Mouse (Mus musculus): ENCODE results near the gene Fam193b.

Fam193b gene

GRCm38 (mm10) chr13:55527834-55528772 is 42.8 kb downstream of the Fam193b start:
- in situ Hi-C loops (cut with MboI, MseI): no loop called here

- in situ Hi-C loops (cut with MboI, MseI): no loop called here
These were observed 43.7 kb downstream of the Fam193b start for GRCm38 (mm10) chr13:55527212-55527611.

- in situ Hi-C loops (cut with MboI, MseI): no loop called here
These were observed 45.0 kb downstream of the Fam193b start for GRCm38 (mm10) chr13:55525733-55526553.

- in situ Hi-C loops (cut with MboI, MseI): no loop called here
These were observed 46.8 kb downstream of the Fam193b start for GRCm38 (mm10) chr13:55523951-55524600.

- in situ Hi-C loops (cut with MboI, MseI): no loop called here
These were observed 47.6 kb downstream of the Fam193b start for GRCm38 (mm10) chr13:55523278-55523677.

GRCm38 (mm10) chr13:55522730-55523129 is 48.2 kb downstream of the Fam193b start:
- in situ Hi-C loops (cut with MboI, MseI): no loop called here

- in situ Hi-C loops (cut with MboI, MseI): no loop called here
These were observed 51.3 kb downstream of the Fam193b start for GRCm38 (mm10) chr13:55519606-55520005.

GRCm38 (mm10) chr13:55516955-55517354 is 54.0 kb downstream of the Fam193b start:
- in situ Hi-C loops (cut with MboI, MseI): no loop called here

- in situ Hi-C loops (cut with MboI, MseI): loop anchor here (5.0 kb wide), 2 partner anchors 37 to 107 kb away; no protein-coding TSS in a partner anchor
These were observed 57.1 kb downstream of the Fam193b start for GRCm38 (mm10) chr13:55513828-55514227.

GRCm38 (mm10) chr13:55513111-55513748 is 57.7 kb downstream of the Fam193b start, which contains the start of gene Pdlim7:
Pdlim7 (minus strand) TSS chr13:55513676.
- in situ Hi-C loops (cut with MboI, MseI): loop anchor here (5.0 kb wide), 2 partner anchors 36 to 106 kb away; no protein-coding TSS in a partner anchor

GRCm38 (mm10) chr13:55512379-55513031 is 58.4 kb downstream of the Fam193b start:
- in situ Hi-C loops (cut with MboI, MseI): loop anchor here (5.0 kb wide), 2 partner anchors 35 to 105 kb away; no protein-coding TSS in a partner anchor

GRCm38 (mm10) chr13:55511492-55511861 is 59.4 kb downstream of the Fam193b start:
- in situ Hi-C loops (cut with MboI, MseI): loop anchor here (5.0 kb wide), 2 partner anchors 34 to 104 kb away; no protein-coding TSS in a partner anchor

GRCm38 (mm10) chr13:55510668-55511491 is 60.0 kb downstream of the Fam193b start:
- in situ Hi-C loops (cut with MboI, MseI): loop anchor here (5.0 kb wide), 2 partner anchors 34 to 104 kb away; no protein-coding TSS in a partner anchor

- in situ Hi-C loops (cut with MboI, MseI): loop anchor here (5.0 kb wide), 2 partner anchors 33 to 103 kb away; no protein-coding TSS in a partner anchor
These were observed 60.6 kb downstream of the Fam193b start for GRCm38 (mm10) chr13:55510332-55510667.

- in situ Hi-C loops (cut with MboI, MseI): no loop called here
These were observed 62.4 kb downstream of the Fam193b start for GRCm38 (mm10) chr13:55508531-55508930.

GRCm38 (mm10) chr13:55507877-55508276 is 63.0 kb downstream of the Fam193b start:
- in situ Hi-C loops (cut with MboI, MseI): no loop called here

GRCm38 (mm10) chr13:55506697-55507096 is 64.2 kb downstream of the Fam193b start:
- in situ Hi-C loops (cut with MboI, MseI): no loop called here

GRCm38 (mm10) chr13:55505810-55506209 is 65.1 kb downstream of the Fam193b start:
- in situ Hi-C loops (cut with MboI, MseI): no loop called here

- in situ Hi-C loops (cut with MboI, MseI): no loop called here
These were observed 66.5 kb downstream of the Fam193b start for GRCm38 (mm10) chr13:55504390-55504789.
